Mouse (Mus musculus) kidney, embryonic 16.5 days (tissue): ENCODE measurements around the gene Zfyve28. TPM values are rescaled to one million over a fixed set of nuclear protein-coding genes. Genes with fewer than 3 reads are reported as not detected.

Source experiments
- ATAC-seq: fragments of 200-750 bp; cut with Nextera tagmentation; 2 replicates; pipeline ENCODE4 v1.8.0; 2017; ENCODE audit warnings: moderate TSS enrichment; ENCODE audit not compliant: low FRiP score, low TSS enrichment
- H3K27ac ChIP-seq: fragments of 300-500 bp; sonication (generic); 2 replicates; pipeline ENCODE4 v1.5.1; 2014; ENCODE audit warnings: low read length
- H3K27me3 ChIP-seq: fragments of 300-500 bp; sonication (generic); 2 replicates; pipeline ENCODE4 v1.6.1; 2014; ENCODE audit warnings: low read length, control low read depth, mixed read lengths; ENCODE audit not compliant: insufficient read depth
- H3K36me3 ChIP-seq: fragments of 300-500 bp; sonication (generic); 2 replicates; pipeline ENCODE4 v1.6.1; 2014; ENCODE audit warnings: low read length, control low read depth, mixed read lengths; ENCODE audit not compliant: insufficient read depth
- H3K4me1 ChIP-seq: fragments of 300-500 bp; sonication (generic); 2 replicates; pipeline ENCODE4 v1.6.1; 2014; ENCODE audit warnings: low read length, control low read depth, mixed read lengths; ENCODE audit not compliant: insufficient read depth
- H3K4me2 ChIP-seq: fragments of 300-500 bp; sonication (generic); replicated peaks from 2 replicates; pipeline ENCODE4 v1.6.1; 2014; ENCODE audit warnings: low read depth, low read length
- H3K4me3 ChIP-seq: fragments of 300-500 bp; sonication (generic); 2 replicates; pipeline ENCODE4 v1.5.1; 2014; ENCODE audit warnings: mild to moderate bottlenecking, low read length
- H3K9ac ChIP-seq: fragments of 300-500 bp; sonication (generic); replicated peaks from 2 replicates; pipeline ENCODE4 v1.6.1; 2014; ENCODE audit warnings: low read length
- H3K9me3 ChIP-seq: fragments of 300-500 bp; sonication (generic); 2 replicates; pipeline ENCODE4 v1.6.1; 2016; ENCODE audit warnings: low read length, control low read depth
- WGBS: fragments of 180-500 bp; shearing (Covaris S2); extraction: QIAGEN DNeasy Blood & Tissue Kit; methylation state at CpG from one replicate; pipeline ENCODE4 v1.1.7; 2014; 5-methylcytosine and 5-hydroxymethylcytosine counted together
- polyA plus RNA-seq: library from polyadenylated mRNA; unstranded; fragments of >200 nt; fragmentation: Nextera tagmentation; extraction: Ambion mirVana; gene quantifications from 2 replicates; pipeline ENCODE4 v1.2.1, GENCODE M21; 2015

The Zfyve28 gene
- polyA plus RNA-seq, 1 experiment from 2014 or later, result 0.34 TPM

GRCm38 (mm10) chr5:34235898-34236420 is 52.3 kb downstream of the Zfyve28 start:
- ATAC-seq, result no peak
- H3K4me3 ChIP-seq, result no peak overlapping the region
- H3K36me3 ChIP-seq, result no peaks in the 10 kb centered on the region
- no peaks in the 10 kb centered on the region for H3K27me3 ChIP-seq
- H3K9ac ChIP-seq, result no peak overlapping the region
- H3K9me3 ChIP-seq, result no peaks in the 10 kb centered on the region
- no peak overlapping the region for H3K4me2 ChIP-seq
- no peak overlapping the region for H3K27ac ChIP-seq
- H3K4me1 ChIP-seq, result no peaks in the 10 kb centered on the region
- WGBS, result 50% methylated on average over 10 of the region's 10 CpGs

- no peak for ATAC-seq
- Histone ChIP-seq H3K27me3 (no peaks in the 10 kb centered on the region), H3K9ac (no peak overlapping the region), H3K4me1 (no peaks in the 10 kb centered on the region), H3K27ac (no peak overlapping the region), H3K4me3 (no peak overlapping the region), H3K4me2 (no peak overlapping the region), H3K36me3 (no peaks in the 10 kb centered on the region), H3K9me3 (no peaks in the 10 kb centered on the region)
- WGBS, result 57% methylated on average over 4 of the region's 4 CpGs
Measured at GRCm38 (mm10) chr5:34235056-34235455, 53.2 kb downstream of the Zfyve28 start.

GRCm38 (mm10) chr5:34233221-34233515 is 55.1 kb downstream of the Zfyve28 start:
- Histone ChIP-seq H3K27me3 (no peaks in the 10 kb centered on the region), H3K4me2 (no peak overlapping the region), H3K9me3 (no peaks in the 10 kb centered on the region), H3K4me3 (no peak overlapping the region), H3K27ac (no peak overlapping the region), H3K4me1 (no peaks in the 10 kb centered on the region), H3K36me3 (no peaks in the 10 kb centered on the region), H3K9ac (no peak overlapping the region)
- ATAC-seq, result no peak
- WGBS, result 85% methylated on average over 6 of the region's 6 CpGs

- no peak for ATAC-seq
- Histone ChIP-seq H3K4me3 (no peak overlapping the region), H3K9ac (no peak overlapping the region), H3K4me1 (no peaks in the 10 kb centered on the region), H3K9me3 (no peaks in the 10 kb centered on the region), H3K27me3 (no peaks in the 10 kb centered on the region), H3K4me2 (no peak overlapping the region), H3K27ac (no peak overlapping the region), H3K36me3 (no peaks in the 10 kb centered on the region)
- 66% methylated on average over 8 of the region's 8 CpGs for WGBS
Measured at GRCm38 (mm10) chr5:34232481-34233220, 55.6 kb downstream of the Zfyve28 start.

GRCm38 (mm10) chr5:34231901-34232300 is 56.3 kb downstream of the Zfyve28 start:
- H3K4me2 ChIP-seq, result no peak overlapping the region
- H3K4me3 ChIP-seq, result no peak overlapping the region
- H3K36me3 ChIP-seq, result no peaks in the 10 kb centered on the region
- no peak overlapping the region for H3K27ac ChIP-seq
- no peaks in the 10 kb centered on the region for H3K9me3 ChIP-seq
- H3K27me3 ChIP-seq, result no peaks in the 10 kb centered on the region
- ATAC-seq, result no peak
- 82% methylated on average over 6 of the region's 6 CpGs for WGBS
- no peak overlapping the region for H3K9ac ChIP-seq
- no peaks in the 10 kb centered on the region for H3K4me1 ChIP-seq

- H3K9ac ChIP-seq, result no peak overlapping the region
- no peaks in the 10 kb centered on the region for H3K36me3 ChIP-seq
- no peak overlapping the region for H3K4me3 ChIP-seq
- no peaks in the 10 kb centered on the region for H3K4me1 ChIP-seq
- ATAC-seq, result no peak
- H3K9me3 ChIP-seq, result no peaks in the 10 kb centered on the region
- H3K27ac ChIP-seq, result no peak overlapping the region
- no peak overlapping the region for H3K4me2 ChIP-seq
- no peaks in the 10 kb centered on the region for H3K27me3 ChIP-seq
- WGBS, result 75% methylated on average over 9 of the region's 9 CpGs
Measured at GRCm38 (mm10) chr5:34230599-34231485, 57.4 kb downstream of the Zfyve28 start.

- Histone ChIP-seq H3K27ac (no peak overlapping the region), H3K4me3 (no peak overlapping the region), H3K27me3 (no peaks in the 10 kb centered on the region), H3K4me1 (no peaks in the 10 kb centered on the region), H3K9me3 (no peaks in the 10 kb centered on the region), H3K4me2 (no peak overlapping the region), H3K9ac (no peak overlapping the region), H3K36me3 (no peaks in the 10 kb centered on the region)
- WGBS, result 91% methylated on average over 5 of the region's 5 CpGs
- ATAC-seq, result no peak
Measured at GRCm38 (mm10) chr5:34229503-34229902, 58.7 kb downstream of the Zfyve28 start.

- WGBS, result 93% methylated on average over 2 of the region's 2 CpGs
- Histone ChIP-seq H3K36me3 (no peaks in the 10 kb centered on the region), H3K27ac (no peak overlapping the region), H3K9me3 (no peaks in the 10 kb centered on the region), H3K4me1 (no peaks in the 10 kb centered on the region), H3K9ac (no peak overlapping the region), H3K4me3 (no peak overlapping the region), H3K27me3 (no peaks in the 10 kb centered on the region), H3K4me2 (no peak overlapping the region)
- ATAC-seq, result no peak
Measured at GRCm38 (mm10) chr5:34225516-34225915, 62.7 kb downstream of the Zfyve28 start.

- Histone ChIP-seq H3K36me3 (no peaks in the 10 kb centered on the region), H3K4me2 (no peak overlapping the region), H3K27ac (no peak overlapping the region), H3K9ac (no peak overlapping the region), H3K4me3 (no peak overlapping the region), H3K4me1 (no peaks in the 10 kb centered on the region), H3K9me3 (no peaks in the 10 kb centered on the region), H3K27me3 (no peaks in the 10 kb centered on the region)
- ATAC-seq, result no peak; the same call in 1 of the 2 replicates
- WGBS, result 70% methylated on average over 5 of the region's 5 CpGs
Measured at GRCm38 (mm10) chr5:34224515-34224914, 63.7 kb downstream of the Zfyve28 start.

GRCm38 (mm10) chr5:34220001-34220400 is 68.2 kb downstream of the Zfyve28 start:
- Histone ChIP-seq H3K4me2 (no peak overlapping the region), H3K27me3 (no peaks in the 10 kb centered on the region), H3K36me3 (no peaks in the 10 kb centered on the region), H3K4me1 (no peaks in the 10 kb centered on the region), H3K27ac (no peak overlapping the region), H3K9me3 (no peaks in the 10 kb centered on the region), H3K4me3 (no peak overlapping the region), H3K9ac (no peak overlapping the region)
- WGBS, result 83% methylated on average over 4 of the region's 4 CpGs
- no peak for ATAC-seq
